Mouse (Mus musculus) stomach, postnatal 0 days (tissue): ENCODE measurements at regions not wholly inside any gene's neighbourhood (a gene's known extent, or its start where the extent isn't known, plus 50 kb on each side); places are given as distances from the start of the nearest gene placed in this dataset.

ENCODE experiments used
- ATAC-seq: fragments of 200-750 bp; cut with Nextera tagmentation; 2 replicates; pipeline ENCODE4 v1.8.0; 2017; ENCODE audit not compliant: low FRiP score, low TSS enrichment
- DNase-seq: peaks from one replicate; pipeline ENCODE4 v3.0.0-alpha.2; 2016; ENCODE audit warnings: low spot score
- H3K27ac ChIP-seq: fragments of 300-500 bp; sonication (generic); replicated peaks from 2 replicates; pipeline ENCODE4 v1.5.1; 2014; ENCODE audit warnings: mild to moderate bottlenecking, control low read depth
- H3K27me3 ChIP-seq: fragments of 300-500 bp; sonication (generic); 2 replicates; pipeline ENCODE4 v1.6.1; 2014; ENCODE audit warnings: low read length; ENCODE audit not compliant: control insufficient read depth, insufficient read depth
- H3K36me3 ChIP-seq: fragments of 300-500 bp; sonication (generic); 2 replicates; pipeline ENCODE4 v1.6.1; 2014; ENCODE audit warnings: low read length, mixed read lengths; ENCODE audit not compliant: control insufficient read depth, insufficient read depth
- H3K4me1 ChIP-seq: fragments of 300-500 bp; sonication (generic); replicated peaks from 2 replicates; pipeline ENCODE4 v1.6.1; 2014; ENCODE audit warnings: antibody characterized with exemption; ENCODE audit not compliant: control insufficient read depth, insufficient read depth
- H3K4me2 ChIP-seq: fragments of 300-500 bp; sonication (generic); replicated peaks from 2 replicates; pipeline ENCODE4 v1.6.1; 2014; ENCODE audit warnings: low read depth, mild to moderate bottlenecking, control low read depth, moderate library complexity
- H3K4me3 ChIP-seq: fragments of 300-500 bp; sonication (generic); 2 replicates; pipeline ENCODE4 v1.5.1; 2014; ENCODE audit warnings: low read depth, low read length, control low read depth
- H3K9ac ChIP-seq: fragments of 300-500 bp; sonication (generic); 2 replicates; pipeline ENCODE4 v1.6.1; 2014; ENCODE audit warnings: mild to moderate bottlenecking, low read length, control low read depth, mixed read lengths
- H3K9me3 ChIP-seq: fragments of 300-500 bp; sonication (generic); 2 replicates; pipeline ENCODE4 v1.6.1; 2016; ENCODE audit warnings: low read length; ENCODE audit not compliant: control insufficient read depth
- CTCF ChIP-seq: IDR thresholded peaks from 2 replicates; pipeline ENCODE4 v1.5.1; 2016; ENCODE audit warnings: antibody characterized with exemption, low read depth, mild to moderate bottlenecking, moderate library complexity
- EP300 ChIP-seq: optimal IDR thresholded peaks from 2 replicates; pipeline ENCODE3; 2016; ENCODE audit warnings: antibody characterized with exemption
- WGBS: fragments of 180-500 bp; shearing (Covaris S2); extraction: QIAGEN DNeasy Blood & Tissue Kit; methylation state at CpG from one replicate; pipeline ENCODE4 v1.1.7; 2014; 5-methylcytosine and 5-hydroxymethylcytosine counted together

DNA sequence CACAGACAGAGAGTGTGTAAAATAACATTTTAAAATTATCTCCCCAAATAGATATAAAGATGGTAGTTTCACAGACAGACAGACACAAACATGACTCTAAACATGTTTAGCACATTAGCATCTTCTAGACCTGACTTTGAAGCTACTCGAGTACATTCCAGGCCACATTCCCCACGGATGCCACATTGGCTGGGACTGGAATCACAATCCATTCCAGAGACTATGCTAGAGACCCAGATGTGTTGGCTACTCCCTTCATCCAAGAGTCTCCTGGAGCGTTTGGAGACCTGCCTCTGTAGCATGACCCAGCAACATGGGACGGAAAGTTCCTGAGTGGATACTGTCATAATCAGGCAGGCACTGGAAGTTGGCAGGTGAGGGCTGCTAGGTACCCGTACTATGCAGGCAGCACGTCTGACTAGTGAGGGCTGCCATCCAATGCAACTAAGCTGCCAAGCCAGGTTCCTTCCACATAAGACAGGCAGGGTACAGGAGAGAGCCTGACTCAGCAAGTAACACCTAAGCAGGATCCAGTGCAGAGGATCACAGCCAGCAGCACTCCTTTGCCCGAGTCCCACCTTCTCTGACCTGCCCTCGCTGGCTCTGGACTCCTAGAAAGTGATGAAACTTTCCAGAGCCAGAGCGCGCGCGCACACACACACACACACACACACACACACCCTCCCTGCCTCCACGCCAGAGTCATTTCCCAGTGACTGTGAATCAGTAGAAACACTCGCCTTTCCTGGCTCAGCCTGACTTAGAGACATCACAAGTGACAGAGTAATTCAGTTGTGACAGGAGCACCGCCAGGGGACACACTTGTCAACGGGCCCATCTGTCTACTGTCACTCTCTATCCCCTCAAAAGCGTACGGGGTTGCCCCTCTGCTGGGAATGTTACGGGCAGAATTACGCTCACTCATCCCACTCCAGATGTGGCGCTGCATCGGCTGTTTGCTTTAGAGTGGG is 239.6 kb downstream of the Sp3 start:
- WGBS = 39% methylated on average over 22 of the region's 22 CpGs
- Histone ChIP-seq H3K4me2 (peak overlapping the region; percentile 44), H3K27ac (no peak overlapping the region), H3K9ac (no peak overlapping the region), H3K4me1 (no peaks in the 10 kb centered on the region), H3K9me3 (no peaks in the 10 kb centered on the region), H3K36me3 (no peaks in the 10 kb centered on the region), H3K4me3 (no peak overlapping the region), H3K27me3 (no peaks in the 10 kb centered on the region)
- ATAC-seq = peak; percentile 79
- peak; percentile 63 for DNase-seq
- 0 out of 2 replicates have a peak, but pooled peaks have one; percentile 16 for TF ChIP-seq CTCF
- TF ChIP-seq EP300 = no peak

DNA sequence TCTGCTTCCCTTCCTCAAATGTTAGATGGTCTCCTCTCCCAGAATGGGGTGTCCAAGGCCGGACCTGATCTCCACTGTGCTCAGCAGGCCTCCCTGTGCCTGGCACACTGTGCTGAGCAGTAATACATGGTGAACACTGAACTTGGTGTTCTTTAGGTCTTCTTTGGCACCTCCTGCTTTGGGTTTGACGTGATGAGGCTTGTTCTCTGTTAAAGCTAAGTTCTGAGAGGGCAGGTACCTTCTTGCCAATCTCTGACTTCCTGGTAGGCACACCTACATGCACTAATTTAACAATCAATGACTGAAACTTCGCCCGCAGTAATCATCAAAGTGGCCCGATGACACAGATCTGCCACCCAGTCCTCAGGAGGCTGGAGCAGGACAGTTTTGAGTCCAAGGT is 238.5 kb downstream of the Sp3 start:
- Histone ChIP-seq H3K4me2 (no peak overlapping the region), H3K27me3 (no peaks in the 10 kb centered on the region), H3K4me1 (no peaks in the 10 kb centered on the region), H3K27ac (no peak overlapping the region), H3K9ac (no peak overlapping the region), H3K36me3 (no peaks in the 10 kb centered on the region), H3K4me3 (no peak overlapping the region), H3K9me3 (no peaks in the 10 kb centered on the region)
- TF ChIP-seq CTCF (no peak), EP300 (no peak)
- no peak for DNase-seq
- 58% methylated on average over 5 of the region's 5 CpGs for WGBS
- ATAC-seq = 0 out of 2 replicates have a peak, but pooled peaks have one; percentile 9

DNA sequence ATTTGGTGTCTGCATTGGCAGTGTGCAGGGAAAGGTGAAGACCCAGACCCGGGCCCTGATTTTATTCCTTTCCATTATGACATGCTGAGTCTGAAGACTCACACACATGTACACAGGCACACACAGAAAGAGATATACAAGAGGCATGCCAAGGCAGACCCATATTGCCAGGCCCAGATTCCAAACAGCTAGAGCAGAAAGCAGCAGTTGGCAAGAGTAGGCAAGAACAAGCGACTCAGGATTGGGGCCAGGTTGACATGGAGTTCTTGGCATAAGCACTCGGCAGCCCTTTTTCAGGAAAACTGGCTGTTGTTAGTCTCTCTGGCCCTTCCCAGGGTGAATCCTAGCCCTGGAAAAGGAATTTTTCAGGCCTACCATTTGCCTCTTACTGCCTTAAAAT is 236.6 kb downstream of the Sp3 start:
- no peak overlapping the region for H3K4me3 ChIP-seq
- TF ChIP-seq EP300 = no peak
- TF ChIP-seq CTCF = no peak
- no peaks in the 10 kb centered on the region for H3K4me1 ChIP-seq
- no peaks in the 10 kb centered on the region for H3K36me3 ChIP-seq
- ATAC-seq (no peak), DNase-seq (no peak)
- H3K27me3 ChIP-seq = no peaks in the 10 kb centered on the region
- 66% methylated on average over 3 of the region's 3 CpGs for WGBS
- no peak overlapping the region for H3K9ac ChIP-seq
- H3K27ac ChIP-seq = no peak overlapping the region
- no peaks in the 10 kb centered on the region for H3K9me3 ChIP-seq
- no peak overlapping the region for H3K4me2 ChIP-seq

DNA sequence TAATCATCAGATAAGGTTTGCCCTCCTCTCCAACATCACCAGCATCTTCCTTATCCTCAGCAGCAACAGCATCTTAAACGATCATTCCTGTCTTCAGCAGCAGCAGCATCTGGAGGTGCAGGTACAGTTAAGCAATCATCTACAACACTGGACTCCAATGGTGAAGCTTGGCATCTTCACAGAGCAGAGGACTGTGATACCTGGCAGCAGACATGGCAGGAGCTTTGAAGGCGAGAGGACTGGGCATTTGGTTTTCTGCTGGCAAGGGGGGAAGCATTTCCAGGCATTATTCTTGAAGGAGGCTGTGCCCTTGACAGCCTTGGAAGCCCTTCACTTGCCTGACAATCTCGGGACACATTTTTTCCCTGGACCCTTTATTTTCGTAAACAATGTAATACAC is 235.3 kb downstream of the Sp3 start:
- ATAC-seq = no peak
- TF ChIP-seq CTCF = no peak
- no peak for TF ChIP-seq EP300
- H3K4me3 ChIP-seq = no peak overlapping the region

DNA sequence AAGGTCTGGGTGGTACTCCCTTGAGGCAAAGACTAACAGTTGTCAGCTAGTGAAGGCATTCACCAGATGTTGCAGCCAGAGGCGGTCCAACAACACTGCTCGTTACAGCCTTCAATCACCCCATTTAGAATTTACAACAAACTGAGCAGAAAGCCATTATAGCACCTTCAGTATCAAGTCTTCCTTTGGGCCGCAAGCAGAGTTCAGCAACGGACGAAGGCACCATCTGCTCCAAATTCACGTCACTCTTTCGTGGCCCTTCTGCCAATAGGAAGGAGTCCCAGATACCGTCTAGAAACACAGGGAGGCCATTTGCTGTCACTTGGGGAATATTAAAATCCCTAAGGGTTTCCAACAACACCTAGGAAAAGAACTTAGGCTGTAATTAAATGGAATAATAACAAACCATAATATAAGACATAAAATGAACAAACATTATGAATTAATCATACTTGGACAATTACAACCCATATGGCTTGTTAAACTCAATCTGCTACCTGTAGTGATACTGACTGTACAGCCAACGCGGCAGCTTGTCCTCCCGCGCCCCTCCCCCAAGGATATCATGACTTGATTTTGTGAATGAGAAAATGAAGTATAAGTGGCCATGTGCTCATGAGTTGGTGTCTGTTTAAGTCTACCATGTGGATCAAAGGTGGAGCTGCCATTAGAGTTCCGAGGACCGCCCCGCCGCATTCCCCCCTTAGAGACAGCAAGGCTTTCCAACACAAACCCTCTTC is 233.6 kb downstream of the Sp3 start:
- no peak overlapping the region for H3K9ac ChIP-seq
- TF ChIP-seq EP300 (no peak), CTCF (no peak)
- H3K36me3 ChIP-seq = no peaks in the 10 kb centered on the region
- H3K27ac ChIP-seq = no peak overlapping the region
- no peaks in the 10 kb centered on the region for H3K27me3 ChIP-seq
- no peaks in the 10 kb centered on the region for H3K4me1 ChIP-seq
- no peak overlapping the region for H3K4me2 ChIP-seq
- no peak for ATAC-seq
- 91% methylated on average over 16 of the region's 16 CpGs for WGBS
- no peak for DNase-seq
- no peak overlapping the region for H3K4me3 ChIP-seq
- 0 out of 2 replicates have a peak, but pooled peaks cover 2% of the 10 kb centered on the region for H3K9me3 ChIP-seq

More for the DNA sequence above, 235.3 kb downstream of the Sp3 start:
- Histone ChIP-seq H3K27me3 (no peaks in the 10 kb centered on the region), H3K9me3 (0 out of 2 replicates have a peak, but pooled peaks cover 2% of the 10 kb centered on the region), H3K9ac (no peak overlapping the region), H3K4me1 (no peaks in the 10 kb centered on the region), H3K27ac (no peak overlapping the region), H3K4me2 (no peak overlapping the region), H3K36me3 (no peaks in the 10 kb centered on the region)
- no peak for DNase-seq
- 64% methylated on average over 4 of the region's 4 CpGs for WGBS
